Mouse (Mus musculus) testis, adult 2 months (tissue): ENCODE results near the gene Mtus2.

ENCODE experiments used
- CTCF ChIP-seq: fragments of 200-500 bp; IDR thresholded peaks from 2 replicates; pipeline ENCODE4 v1.5.1; 2012; ENCODE audit warnings: low read depth, mild to moderate bottlenecking, inconsistent platforms, low read length, moderate library complexity; ENCODE audit not compliant: control insufficient read depth, insufficient read depth, insufficient replicate concordance
- POLR2A ChIP-seq: fragments of 200-500 bp; IDR thresholded peaks from 2 replicates; pipeline ENCODE4 v1.6.1; 2012; ENCODE audit warnings: low read depth, mild to moderate bottlenecking, inconsistent platforms, low read length, moderate library complexity; ENCODE audit not compliant: control insufficient read depth

GRCm38 (mm10) chr5:148014133-148014854 is 57.2 kb downstream of the Mtus2 start:
- no peak for TF ChIP-seq CTCF
- TF ChIP-seq POLR2A = no peak
